In the genomic region with DNA sequence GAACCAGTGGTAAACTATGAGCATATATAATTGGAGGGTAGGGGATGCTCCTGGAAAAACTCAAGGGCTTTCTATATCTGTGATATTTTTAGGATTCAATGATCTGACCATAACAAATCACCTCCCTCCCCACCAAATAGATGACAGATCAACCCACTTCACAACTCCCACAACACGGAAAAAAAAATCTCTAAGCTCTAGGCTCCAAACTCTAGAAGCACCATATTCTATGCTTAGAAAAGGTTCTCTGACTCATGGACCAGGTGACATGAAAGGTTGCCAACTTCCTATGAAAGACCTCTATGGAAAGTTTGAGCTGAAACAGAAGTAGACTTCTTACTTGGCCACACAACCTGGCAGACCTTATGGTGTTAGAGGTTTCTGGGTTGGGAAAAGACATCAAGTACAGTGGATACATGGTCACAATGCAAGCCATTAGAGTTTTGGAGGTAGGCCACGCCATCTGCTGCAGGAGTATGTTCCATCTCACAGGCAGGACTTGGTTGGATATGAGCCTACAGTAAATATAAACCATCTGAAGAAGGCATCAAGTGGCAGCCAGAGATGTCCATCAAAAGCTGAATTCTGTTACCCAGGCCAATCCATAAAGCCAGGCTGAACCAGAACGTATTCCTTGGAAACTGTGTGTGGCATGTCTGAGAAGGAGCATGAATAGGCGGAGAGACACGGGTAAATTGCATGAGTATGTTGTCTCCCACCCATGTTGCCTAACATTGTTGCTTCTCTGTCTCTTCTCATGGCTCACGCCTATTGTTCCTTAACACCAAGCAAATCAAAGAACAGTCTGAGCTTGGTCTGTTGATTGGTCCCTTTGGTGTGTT, we compare ENCODE assay signal across 16 mouse cellular contexts.
DNase-seq lines count a peak whose midpoint lies in the region; ATAC-seq lines count a peak whose summit lies in the region.
"Had no signal": no experiment of that assay in that cellular context is flagged by ENCODE, and none has a peak within 500 bp of the region (broad histone marks: within the 10 kb centered on the region; RNA-seq: fewer than 3 reads in every experiment).

No protein-coding gene starts in this region.

- no peaks in the 10 kb centered on the region for H3K27me3 ChIP-seq in hindbrain, embryonic 10.5 days (ENCODE audit: insufficient read depth, poor library complexity, severe bottlenecking)
- H3K27me3 ChIP-seq: heart, embryonic 15.5 days; kidney, embryonic 15.5 days; liver, embryonic 13.5 days; midbrain, embryonic 15.5 days; neural tube, embryonic 12.5 days had no signal

- H3K9me3 ChIP-seq in hindbrain, embryonic 10.5 days: no peaks in the 10 kb centered on the region
- H3K9me3 ChIP-seq: heart, embryonic 15.5 days; kidney, embryonic 15.5 days; liver, embryonic 13.5 days; midbrain, embryonic 15.5 days; neural tube, embryonic 12.5 days had no signal

- ATAC-seq in frontal cortex, adult (ENCODE audit: low TSS enrichment): peak; percentile 64
- ATAC-seq: midbrain, embryonic 15.5 days had no signal

- DNase-seq in frontal cortex, postnatal 14 days (ENCODE audit: low spot score in 2 of 2): no peak
- peak; percentile 70 for DNase-seq in cerebellum, adult 11 months
- peak; percentile 88 to 90 for DNase-seq in cerebellum, postnatal 25 days
- peak; percentile 21 to 48 for DNase-seq in right cerebral cortex, adult 2 months (ENCODE audit: low spot score in 2 of 2)
- no peak for DNase-seq in neural tube, embryonic 10.5 days (ENCODE audit: extremely low spot score, low spot score)
- no peak for DNase-seq in hindbrain, embryonic 10.5 days (ENCODE audit: low spot score)
- no peak for DNase-seq in urinary bladder, postnatal 14 days (ENCODE audit: low spot score)
- DNase-seq: embryo, embryonic 11 days; gastrocnemius, postnatal 10 days; liver, embryonic 13.5 days; thymus, adult 2 months had no signal

- H3K36me3 ChIP-seq in hindbrain, embryonic 10.5 days: no peaks in the 10 kb centered on the region
- H3K36me3 ChIP-seq: heart, embryonic 15.5 days; kidney, embryonic 15.5 days; liver, embryonic 13.5 days; midbrain, embryonic 15.5 days; neural tube, embryonic 12.5 days had no signal

- no peak overlapping the region for H3K4me3 ChIP-seq in hindbrain, embryonic 10.5 days
- H3K4me3 ChIP-seq: heart, embryonic 15.5 days; kidney, embryonic 15.5 days; liver, embryonic 13.5 days; midbrain, embryonic 15.5 days; neural tube, embryonic 12.5 days had no signal

- no peak overlapping the region for H3K27ac ChIP-seq in hindbrain, embryonic 10.5 days
- H3K27ac ChIP-seq: heart, embryonic 15.5 days; kidney, embryonic 15.5 days; liver, embryonic 13.5 days; midbrain, embryonic 15.5 days; neural tube, embryonic 12.5 days had no signal

- 85% methylated on average over 6 of the region's 6 CpGs for WGBS in hindbrain, embryonic 10.5 days

- no peaks in the 10 kb centered on the region for H3K4me1 ChIP-seq in hindbrain, embryonic 10.5 days (replicated peaks)
- H3K4me1 ChIP-seq: heart, embryonic 15.5 days; kidney, embryonic 15.5 days; liver, embryonic 13.5 days; midbrain, embryonic 15.5 days; neural tube, embryonic 12.5 days had no signal

Comparison
In these comparisons a context has a peak if more than half of its experiments do, and no peak if none do; other contexts are left out.
1. DNase-seq: peak in cerebellum, adult 11 months (single experiment), cerebellum, postnatal 25 days (2 of 2) and right cerebral cortex, adult 2 months (2 of 2); none in frontal cortex, postnatal 14 days (0 of 2), neural tube, embryonic 10.5 days (single experiment), hindbrain, embryonic 10.5 days (single experiment) and urinary bladder, postnatal 14 days (single experiment).